ENCODE assay signal across 31 mouse cellular contexts in genomic region chr4:139540784-139541183, GRCm38 (mm10).
"Had no signal": no experiment of that assay in that cellular context is flagged by ENCODE, and none has a peak within 500 bp of the region (broad histone marks: within the 10 kb centered on the region; RNA-seq: fewer than 3 reads in every experiment).

No protein-coding gene starts in this region.

- H3K27ac ChIP-seq: left cerebral cortex, adult 2 months; limb, embryonic 10.5 days; limb, embryonic 12.5 days; limb, embryonic 13.5 days; limb, embryonic 15.5 days; liver, embryonic 13.5 days; liver, embryonic 14.5 days; liver, embryonic 15.5 days; lung, embryonic 15.5 days; macrophage; midbrain, embryonic 10.5 days; midbrain, embryonic 12.5 days; midbrain, embryonic 13.5 days; midbrain, embryonic 15.5 days; neural tube, embryonic 12.5 days; neural tube, embryonic 13.5 days had no signal

- H3K9me3 ChIP-seq: limb, embryonic 10.5 days; limb, embryonic 12.5 days; limb, embryonic 13.5 days; limb, embryonic 15.5 days; liver, embryonic 13.5 days; liver, embryonic 15.5 days; lung, embryonic 15.5 days; midbrain, embryonic 10.5 days; midbrain, embryonic 12.5 days; midbrain, embryonic 13.5 days; midbrain, embryonic 15.5 days; neural tube, embryonic 12.5 days; neural tube, embryonic 13.5 days had no signal

- H3K4me2 ChIP-seq: limb, embryonic 12.5 days; limb, embryonic 13.5 days; limb, embryonic 15.5 days; liver, embryonic 11.5 days; liver, embryonic 13.5 days; liver, embryonic 15.5 days; lung, embryonic 14.5 days; lung, embryonic 15.5 days; midbrain, embryonic 12.5 days; midbrain, embryonic 13.5 days; midbrain, embryonic 15.5 days; neural tube, embryonic 12.5 days; neural tube, embryonic 13.5 days had no signal

- H3K36me3 ChIP-seq: limb, embryonic 10.5 days; limb, embryonic 12.5 days; limb, embryonic 13.5 days; limb, embryonic 15.5 days; liver, embryonic 13.5 days; liver, embryonic 15.5 days; lung, embryonic 15.5 days; midbrain, embryonic 10.5 days; midbrain, embryonic 12.5 days; midbrain, embryonic 13.5 days; midbrain, embryonic 15.5 days; neural tube, embryonic 12.5 days; neural tube, embryonic 13.5 days had no signal

- H3K4me3 ChIP-seq: left cerebral cortex, adult 2 months; limb, embryonic 10.5 days; limb, embryonic 12.5 days; limb, embryonic 13.5 days; limb, embryonic 15.5 days; liver, embryonic 13.5 days; liver, embryonic 15.5 days; lung, embryonic 15.5 days; megakaryocyte, embryonic 14.5 days; midbrain, embryonic 10.5 days; midbrain, embryonic 12.5 days; midbrain, embryonic 13.5 days; midbrain, embryonic 15.5 days; myocyte; neural tube, embryonic 12.5 days; neural tube, embryonic 13.5 days had no signal

- H3K27me3 ChIP-seq: limb, embryonic 12.5 days; limb, embryonic 13.5 days; limb, embryonic 15.5 days; liver, embryonic 13.5 days; liver, embryonic 15.5 days; lung, embryonic 15.5 days; midbrain, embryonic 12.5 days; midbrain, embryonic 13.5 days; midbrain, embryonic 15.5 days; neural tube, embryonic 12.5 days; neural tube, embryonic 13.5 days had no signal

- ATAC-seq: liver, postnatal 0 days; lung, postnatal 0 days; midbrain, embryonic 13.5 days; midbrain, embryonic 15.5 days had no signal

- H3K4me1 ChIP-seq: megakaryocyte, embryonic 14.5 days; midbrain, embryonic 15.5 days had no signal

- DNase-seq: left cerebral cortex, postnatal 4 days; liver; liver, embryonic 13.5 days; liver, postnatal 0 days; lung, adult 18-20 months; lung, adult 2 months; lung, embryonic 14.5 days; lung, postnatal 10 days; lung, postnatal 14 days; lung, postnatal 36 days; lung, postnatal 4 days; midbrain, embryonic 14.5 days had no signal

- H3K9ac ChIP-seq: limb, embryonic 12.5 days; limb, embryonic 13.5 days; limb, embryonic 15.5 days; liver, embryonic 13.5 days; liver, embryonic 14.5 days; liver, embryonic 15.5 days; liver, postnatal 0 days; lung, embryonic 14.5 days; lung, embryonic 15.5 days; midbrain, embryonic 12.5 days; midbrain, embryonic 13.5 days; midbrain, embryonic 15.5 days; neural tube, embryonic 12.5 days; neural tube, embryonic 13.5 days had no signal
